Mouse (Mus musculus) hindlimb bud, embryonic 11.5 days (tissue): ENCODE data around the gene Aff1.

ENCODE experiments used
- DNase-seq: peaks from one replicate; pipeline ENCODE4 v3.0.0-alpha.2; 2012; ENCODE audit warnings: low read depth, low spot score; ENCODE audit errors: extremely low spot score

Aff1 gene

DNA sequence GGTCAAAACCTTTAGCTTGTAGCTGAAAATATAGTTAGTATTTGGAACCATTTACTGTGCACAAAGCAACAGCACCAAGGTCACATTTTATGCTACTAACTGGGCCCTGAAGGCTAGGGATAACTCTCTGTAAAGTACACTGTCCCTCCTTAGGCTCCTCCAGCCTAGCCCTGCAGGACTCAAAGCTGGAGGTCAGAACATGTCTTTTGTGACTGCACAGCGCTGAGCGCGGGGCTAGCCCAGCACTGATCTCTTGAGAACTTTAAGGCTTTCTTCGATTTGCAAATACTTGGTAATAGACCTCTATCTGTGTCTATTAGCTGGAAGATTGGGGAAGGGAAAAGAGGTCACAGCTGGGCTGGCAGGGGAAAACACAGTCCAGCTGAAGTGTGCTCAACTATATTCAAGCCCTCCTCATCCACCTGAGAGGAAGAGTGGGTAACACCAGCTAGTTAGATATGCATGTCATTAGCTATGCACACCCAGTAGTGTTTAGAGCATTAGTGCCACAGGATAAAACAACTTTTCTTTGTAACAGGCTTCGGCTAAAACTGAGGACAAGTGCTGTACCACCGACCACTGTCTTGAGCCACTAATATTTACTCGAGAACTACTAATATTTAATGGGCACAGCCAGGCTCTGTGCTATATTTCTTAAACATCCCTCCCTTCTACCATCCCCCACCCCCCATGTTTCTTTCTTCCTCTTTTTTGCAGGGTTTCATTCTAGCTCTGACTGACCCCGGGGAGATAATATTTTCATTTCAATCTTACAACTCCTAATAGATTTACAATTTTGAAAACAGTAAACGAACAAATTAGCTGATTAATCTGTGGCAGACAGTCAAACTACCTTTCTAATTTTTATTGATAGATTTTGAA, 33.3 kb downstream of the Aff1 start:
- no peak for DNase-seq

DNA sequence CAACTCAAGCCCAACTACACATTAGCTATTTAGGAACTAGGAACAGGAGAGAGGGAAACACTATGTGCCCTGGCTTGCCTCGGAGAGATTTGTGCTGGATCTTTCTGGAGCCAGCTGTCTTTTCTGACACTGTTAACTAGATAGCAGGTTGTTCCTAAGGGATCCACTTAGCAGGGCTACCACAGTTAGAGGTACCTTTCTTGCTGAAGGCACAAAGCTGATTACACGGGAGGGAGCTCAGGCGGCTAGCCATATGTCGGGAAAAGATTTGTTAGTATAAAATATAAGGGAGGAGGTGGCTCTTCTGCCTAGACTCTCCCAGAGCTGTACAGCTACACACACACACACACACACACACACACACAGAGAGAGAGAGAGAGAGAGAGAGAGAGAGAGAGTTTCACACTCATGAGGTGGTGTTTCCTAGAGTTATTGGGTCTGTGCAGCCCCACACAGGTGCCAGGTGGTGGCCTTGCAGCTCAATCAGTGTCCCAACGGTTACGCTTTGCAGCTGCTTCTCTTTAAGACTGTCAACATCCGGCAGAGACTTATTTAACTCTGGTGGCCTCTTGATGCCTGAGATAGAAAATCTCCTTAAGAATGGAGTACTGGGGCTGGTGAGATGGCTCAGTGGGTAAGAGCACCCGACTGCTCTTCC, 34.2 kb downstream of the Aff1 start:
- DNase-seq, result no peak

DNA sequence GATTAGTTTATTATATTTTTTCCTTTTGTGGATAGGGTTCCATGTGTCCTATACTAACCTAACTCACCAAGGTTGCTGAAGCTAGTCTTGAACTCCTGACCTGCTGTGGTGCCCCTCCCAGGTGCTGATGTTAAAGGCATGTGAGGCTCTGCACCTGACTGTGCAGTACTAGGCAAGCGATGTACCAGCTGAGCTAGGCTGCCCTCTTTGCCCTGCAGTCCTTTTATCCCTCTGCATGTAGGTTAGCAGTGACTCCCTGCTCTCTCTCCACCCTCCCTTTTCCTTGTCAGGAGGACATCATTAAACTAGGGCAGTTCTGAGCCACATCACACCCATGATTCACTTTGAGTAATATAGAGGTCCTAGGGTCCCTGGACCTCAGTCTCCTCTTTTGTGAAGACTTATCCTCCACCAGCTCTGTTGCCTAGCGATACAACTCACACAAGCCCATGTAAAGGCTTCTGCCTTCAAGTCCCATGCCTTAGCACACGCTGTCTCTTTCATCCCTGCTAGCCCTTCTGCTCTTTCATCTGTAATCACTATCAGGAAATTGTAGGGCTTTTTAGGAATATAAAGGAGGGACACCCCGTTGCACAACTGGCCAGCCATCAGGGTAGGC, 35.7 kb downstream of the Aff1 start:
- no peak for DNase-seq

DNA sequence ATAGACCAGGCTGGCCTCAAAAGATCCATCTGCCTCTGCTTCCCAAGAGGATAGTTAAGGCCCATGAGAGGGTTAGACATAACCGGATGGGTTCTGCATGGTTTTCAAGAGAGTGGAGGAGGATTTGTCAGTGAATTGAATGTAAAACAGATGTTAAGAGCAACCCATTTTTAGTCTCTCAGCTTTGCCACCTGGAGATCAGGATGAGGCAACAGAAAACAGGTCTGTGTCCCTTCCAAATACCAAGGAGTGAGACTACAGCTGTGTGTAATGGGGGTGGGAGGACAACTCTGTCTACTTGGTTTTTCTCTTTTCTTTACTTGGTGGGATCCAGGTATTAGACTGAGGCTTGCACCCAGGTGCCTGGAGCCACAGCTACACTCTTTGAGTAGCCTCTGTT, 37.1 kb downstream of the Aff1 start:
- DNase-seq, result no peak

DNA sequence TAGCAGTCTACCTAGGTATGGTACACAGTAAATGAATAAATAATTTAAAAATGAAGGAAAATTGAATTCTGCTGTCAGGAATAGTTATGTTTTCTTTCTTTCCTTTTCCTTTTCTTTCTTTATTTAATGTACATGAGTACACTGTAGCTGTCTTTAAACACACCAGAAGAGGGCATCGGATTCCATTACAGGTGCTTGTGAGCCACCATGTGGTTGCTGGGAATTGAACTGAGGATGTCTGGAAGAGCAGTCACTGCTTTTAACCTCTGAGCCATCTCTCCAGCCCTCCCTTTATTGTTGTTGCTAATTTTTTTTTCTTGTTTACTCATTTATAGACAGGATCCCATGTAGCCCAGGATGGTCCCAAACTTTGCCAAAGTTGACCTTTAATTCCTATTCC, 38.0 kb downstream of the Aff1 start:
- DNase-seq, result no peak

GRCm38 (mm10) chr5:103730727-103731126, 38.6 kb downstream of the Aff1 start:
- DNase-seq, result no peak

GRCm38 (mm10) chr5:103732581-103732980, 40.4 kb downstream of the Aff1 start:
- DNase-seq, result no peak

DNA sequence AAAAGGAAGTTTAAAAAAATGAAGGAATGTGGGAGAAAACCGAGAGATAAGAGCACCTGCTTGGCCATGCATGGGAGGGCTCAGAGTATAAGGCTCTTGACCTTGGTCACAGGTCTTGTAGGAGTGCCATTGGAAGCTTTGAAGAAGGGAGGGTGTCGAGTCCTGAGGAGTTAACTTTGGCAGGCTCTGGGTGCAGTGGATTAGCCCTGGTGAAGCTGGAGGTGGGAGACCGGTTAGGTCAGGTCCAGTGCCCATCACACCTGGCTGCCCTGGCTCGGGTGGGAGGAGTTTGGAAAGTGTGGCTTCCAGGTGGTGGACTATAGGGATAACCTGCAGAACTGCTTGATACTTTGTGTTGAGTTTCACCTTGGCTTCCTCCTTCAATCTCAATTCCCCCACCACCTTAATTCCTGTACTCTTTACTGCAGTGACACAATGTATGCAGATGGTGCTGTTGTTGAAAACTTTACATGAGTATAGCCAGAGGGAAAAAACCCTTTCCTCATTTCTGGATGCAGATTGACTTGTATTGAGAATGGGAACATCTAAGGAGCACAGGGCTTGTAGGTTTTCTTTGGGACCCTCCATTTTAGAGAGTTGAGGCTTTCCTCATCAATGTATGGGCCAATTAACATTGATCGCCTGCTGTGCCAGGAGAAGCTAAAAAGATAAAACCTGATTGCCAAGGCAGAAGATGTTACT, 43.4 kb downstream of the Aff1 start:
- DNase-seq, result no peak

GRCm38 (mm10) chr5:103736553-103737207, 44.5 kb downstream of the Aff1 start:
- no peak for DNase-seq

DNA sequence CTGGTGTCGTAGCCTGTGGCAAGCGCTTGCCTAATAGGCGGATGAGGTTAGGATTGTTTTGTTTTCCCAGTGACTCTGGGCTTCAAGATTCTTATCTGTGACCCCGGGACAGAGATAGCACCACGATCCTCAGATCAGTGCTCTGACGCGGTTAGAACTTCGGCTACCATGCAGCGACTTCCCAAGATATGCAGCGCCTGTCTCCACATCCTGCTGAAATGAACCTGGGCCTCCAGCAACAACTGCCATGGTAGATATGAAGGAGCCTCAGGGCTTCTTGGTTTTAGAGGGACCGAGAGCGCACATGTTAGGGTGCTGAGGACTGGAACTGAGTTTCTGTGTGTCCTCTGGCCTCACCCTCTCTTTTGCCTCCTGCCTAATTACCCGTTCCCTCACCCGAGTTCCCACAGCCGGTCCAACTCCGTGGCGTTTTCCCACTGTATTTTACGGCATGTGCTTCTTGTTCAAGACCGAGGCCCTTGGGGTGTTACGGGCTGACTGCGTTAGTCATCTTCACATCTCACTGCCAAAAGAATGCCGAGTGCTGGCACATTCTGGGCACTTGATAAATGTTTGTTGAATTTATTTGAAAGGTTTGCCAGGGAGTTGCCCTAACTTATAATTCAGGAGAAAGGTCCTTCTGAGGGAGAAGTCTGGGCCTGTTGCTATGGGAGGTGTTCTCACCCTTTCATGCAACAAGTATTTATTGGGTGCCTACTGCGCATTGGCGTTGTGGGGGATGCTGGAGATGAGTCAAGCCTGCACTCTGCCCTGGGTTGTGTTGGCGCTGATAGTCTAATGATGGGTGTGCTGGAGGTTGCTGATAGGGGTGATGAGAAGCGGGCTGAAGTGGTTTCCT, 45.3 kb downstream of the Aff1 start:
- no peak for DNase-seq

- no peak for DNase-seq
Observed at GRCm38 (mm10) chr5:103738509-103738908, 46.3 kb downstream of the Aff1 start.

GRCm38 (mm10) chr5:103739163-103739562, 47.0 kb downstream of the Aff1 start:
- DNase-seq, result no peak

DNA sequence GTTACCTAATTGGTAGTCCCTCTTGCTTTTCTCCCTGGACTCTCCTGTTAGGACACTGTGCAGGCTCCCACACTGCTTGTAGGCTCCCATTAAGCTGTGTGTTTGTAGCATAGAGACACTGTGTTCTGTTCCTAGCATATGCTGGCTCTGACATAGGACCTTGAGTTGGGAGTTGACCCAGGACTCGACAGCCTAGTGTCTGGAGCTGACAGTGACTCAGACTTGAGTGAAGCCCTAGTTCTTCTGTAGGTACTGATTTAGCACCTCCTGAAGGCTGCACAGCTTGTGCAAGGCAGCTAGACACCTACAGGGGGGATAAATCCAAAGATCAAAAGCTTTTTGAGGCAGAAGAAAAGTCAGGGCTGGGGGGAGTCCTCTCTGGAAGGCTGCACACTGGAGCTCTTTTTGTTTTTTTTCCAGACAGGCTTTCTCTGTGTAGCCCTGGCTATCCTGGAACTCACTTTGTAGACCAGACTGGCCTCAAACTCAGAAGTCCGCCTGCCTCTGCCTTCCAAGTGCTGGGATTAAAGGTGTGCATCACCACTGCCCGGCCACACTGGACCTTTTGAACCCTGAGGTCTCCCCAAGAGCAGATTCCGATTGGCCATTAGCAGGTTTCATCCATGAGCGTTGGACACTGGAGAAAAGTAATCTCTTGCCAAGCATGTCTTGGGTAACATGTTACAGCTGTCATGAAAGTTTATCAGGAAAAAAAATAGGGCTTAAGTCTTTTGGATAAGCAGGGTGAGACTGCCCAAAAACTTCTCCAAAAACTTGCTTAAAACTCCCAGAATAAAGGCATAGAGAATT, 48.1 kb downstream of the Aff1 start:
- DNase-seq, result no peak

GRCm38 (mm10) chr5:103740903-103741246, 48.7 kb downstream of the Aff1 start:
- DNase-seq, result no peak

- DNase-seq, result no peak
Observed at GRCm38 (mm10) chr5:103741443-103741842, 49.3 kb downstream of the Aff1 start.

GRCm38 (mm10) chr5:103741992-103742391, 49.8 kb downstream of the Aff1 start:
- no peak for DNase-seq

DNA sequence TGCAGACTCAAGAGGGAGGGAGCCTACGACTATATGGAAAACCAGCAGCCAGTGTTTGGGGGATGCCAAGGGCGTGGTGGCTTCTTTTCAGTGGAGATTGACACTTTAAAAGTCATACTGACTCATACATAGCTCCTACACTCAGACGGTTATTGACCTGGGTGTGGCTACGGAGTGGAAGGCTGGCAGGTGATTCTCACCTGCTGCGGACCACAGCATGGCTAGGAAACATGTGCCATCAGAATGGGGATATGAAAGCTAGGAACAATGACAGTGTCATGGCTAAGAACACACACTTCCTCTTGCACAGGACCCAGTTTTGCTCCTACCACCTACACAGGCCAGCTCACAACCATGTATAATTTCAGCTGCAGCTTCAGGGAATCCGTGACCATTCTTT, 52.4 kb downstream of the Aff1 start:
- no peak for DNase-seq

GRCm38 (mm10) chr5:103745635-103746034, 53.5 kb downstream of the Aff1 start:
- no peak for DNase-seq

DNA sequence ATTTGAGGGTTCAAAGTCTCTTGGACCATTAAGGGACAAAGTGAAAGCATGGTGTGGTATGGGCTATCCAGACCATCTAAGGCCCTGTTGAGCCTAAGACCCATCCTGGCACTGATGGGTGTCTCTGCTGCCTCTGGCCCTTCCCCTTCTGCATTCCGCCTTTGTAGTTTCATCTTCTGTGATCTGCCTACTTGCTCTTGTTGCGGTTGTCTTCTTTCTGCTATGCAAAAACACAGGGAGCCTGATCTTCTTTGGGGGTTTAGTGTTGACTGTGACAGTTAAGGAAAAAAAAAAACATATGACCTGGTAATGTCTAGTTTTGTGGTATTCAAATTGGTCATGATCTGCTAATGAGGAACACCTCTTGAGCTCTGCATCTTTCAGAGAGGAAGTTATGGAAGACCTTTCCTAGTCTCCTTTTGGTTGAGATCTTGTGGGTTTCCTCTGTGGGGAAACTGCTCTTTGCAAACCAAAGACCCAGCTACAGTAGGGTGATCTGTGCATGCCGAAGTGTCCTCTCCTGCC, 54.4 kb downstream of the Aff1 start:
- no peak for DNase-seq
